Mouse (Mus musculus) brain, embryonic 14.5 days (tissue): ENCODE data around the gene 2310011J03Rik.
A peak's percentile ranks its signal among the peaks of the same experiment; 100 is the strongest.

Experiments used
- CTCF ChIP-seq: fragments of 200-500 bp; IDR thresholded peaks from 2 replicates; pipeline ENCODE4 v1.5.1; 2012; ENCODE audit warnings: inconsistent platforms, mild to moderate bottlenecking, moderate library complexity, borderline replicate concordance; ENCODE audit not compliant: insufficient read depth, insufficient read length; ENCODE audit errors: extremely low read depth
- POLR2A ChIP-seq: fragments of 200-500 bp; IDR thresholded peaks from 2 replicates; pipeline ENCODE4 v1.6.1; 2012; ENCODE audit warnings: mild to moderate bottlenecking, inconsistent platforms, borderline replicate concordance; ENCODE audit not compliant: poor library complexity, insufficient read depth, insufficient read length, severe bottlenecking; ENCODE audit errors: extremely low read depth

- TF ChIP-seq CTCF (0 out of 2 replicates have a peak, but pooled peaks have one; percentile 11), POLR2A (no peak)
These were observed 31.7 kb downstream of the 2310011J03Rik start for GRCm38 (mm10) chr10:80288657-80289056.
